ENCODE assay signal across 10 mouse cellular contexts in genomic region chr4:134918381-134918780, GRCm38 (mm10). TPM values are rescaled to one million over a fixed set of nuclear protein-coding genes. Genes with fewer than 3 reads are reported as not detected.
A peak's percentile ranks its signal among the peaks of the same experiment; 100 is the strongest.
DNase-seq lines count a peak whose midpoint lies in the region; ATAC-seq and TF ChIP-seq lines count a peak whose summit lies in the region.
"Had no signal": no experiment of that assay in that cellular context is flagged by ENCODE, and none has a peak within 500 bp of the region (broad histone marks: within the 10 kb centered on the region; RNA-seq: fewer than 3 reads in every experiment).

No protein-coding gene starts in this region.

- peaks cover 10% of the 10 kb centered on the region; the same call in 1 of the 2 replicates for H3K4me1 ChIP-seq in liver, adult 2 months (ENCODE audit: control insufficient read depth, insufficient read depth, low read length)
- H3K4me1 ChIP-seq in forebrain, embryonic 16.5 days (replicated peaks; ENCODE audit: control insufficient read depth, insufficient read depth, low read length), result peaks cover 16% of the 10 kb centered on the region
- peaks cover 19% of the 10 kb centered on the region for H3K4me1 ChIP-seq in midbrain, embryonic 13.5 days (replicated peaks)

- WGBS in liver, adult 2 months, result under 1% methylated on average over 7 of the region's 7 CpGs
- 67% methylated on average over 7 of the region's 7 CpGs for WGBS in forebrain, embryonic 16.5 days
- WGBS in midbrain, embryonic 13.5 days, result 80% methylated on average over 7 of the region's 7 CpGs

- 0 out of 2 replicates have a peak, but pooled peaks cover under 1% of the 10 kb centered on the region for H3K79me2 ChIP-seq in liver, adult 2 months (ENCODE audit: control insufficient read depth, insufficient read depth, low read length)

- no peaks in the 10 kb centered on the region for H3K9me3 ChIP-seq in forebrain, embryonic 16.5 days (ENCODE audit: control insufficient read depth, low read length)
- no peaks in the 10 kb centered on the region for H3K9me3 ChIP-seq in midbrain, embryonic 13.5 days
- H3K9me3 ChIP-seq: stomach, embryonic 15.5 days had no signal

- peak overlapping the region; percentile 80 for H3K27ac ChIP-seq in liver, adult 2 months (replicated peaks; ENCODE audit: insufficient read depth, low read depth, low read length)
- H3K27ac ChIP-seq in forebrain, embryonic 16.5 days (ENCODE audit: low read length), result no peak overlapping the region
- no peak overlapping the region for H3K27ac ChIP-seq in midbrain, embryonic 13.5 days
- H3K27ac ChIP-seq: stomach, embryonic 15.5 days had no signal

- H3K36me3 ChIP-seq in liver, adult 2 months (ENCODE audit: control insufficient read depth, insufficient read depth, low read length), result no peaks in the 10 kb centered on the region
- H3K36me3 ChIP-seq in forebrain, embryonic 16.5 days (ENCODE audit: control insufficient read depth, insufficient read depth), result no peaks in the 10 kb centered on the region
- H3K36me3 ChIP-seq in midbrain, embryonic 13.5 days, result no peaks in the 10 kb centered on the region
- H3K36me3 ChIP-seq: stomach, embryonic 15.5 days had no signal

- peak; percentile 100 for DNase-seq in liver, adult 2 months (ENCODE audit: extremely low read depth, low read depth, low spot score)
- DNase-seq in liver, result no peak
- peak; percentile 70 for DNase-seq in adrenal gland, postnatal 25 days
- peak; percentile 79 for DNase-seq in heart, postnatal 4 days
- peak; percentile 93 for DNase-seq in lung, postnatal 36 days
- no peak for DNase-seq in cerebellum, postnatal 4 days (ENCODE audit: low spot score in 2 of 2)

- peak overlapping the region; percentile 61 for H3K9ac ChIP-seq in liver, adult 2 months (ENCODE audit: low read depth, low read length)
- H3K9ac ChIP-seq in forebrain, embryonic 16.5 days (replicated peaks; ENCODE audit: low read depth, low read length), result no peak overlapping the region
- no peak overlapping the region for H3K9ac ChIP-seq in midbrain, embryonic 13.5 days (replicated peaks)
- H3K9ac ChIP-seq: stomach, embryonic 15.5 days had no signal

- TF ChIP-seq POLR2A in liver, adult 2 months (IDR thresholded peaks at IDR 0.05; ENCODE audit: extremely low read depth, insufficient read depth, low read length), result no peak

- H3K4me2 ChIP-seq in forebrain, embryonic 16.5 days (ENCODE audit: low read length), result no peak overlapping the region
- H3K4me2 ChIP-seq in midbrain, embryonic 13.5 days (replicated peaks), result no peak overlapping the region
- H3K4me2 ChIP-seq: stomach, embryonic 15.5 days had no signal

- no peak for TF ChIP-seq CTCF in liver, adult 2 months (IDR thresholded peaks at IDR 0.05; ENCODE audit: low read depth, low read length)

- H3K4me3 ChIP-seq in liver, adult 2 months (ENCODE audit: insufficient read depth, low read depth, low read length), result peak overlapping the region; percentile 49
- no peak overlapping the region for H3K4me3 ChIP-seq in forebrain, embryonic 16.5 days (replicated peaks; ENCODE audit: low read length)
- no peak overlapping the region for H3K4me3 ChIP-seq in midbrain, embryonic 13.5 days (replicated peaks)
- H3K4me3 ChIP-seq: stomach, embryonic 15.5 days had no signal

- no peak for ATAC-seq in forebrain, embryonic 16.5 days
- no peak for ATAC-seq in midbrain, embryonic 13.5 days

- no peaks in the 10 kb centered on the region for H3K27me3 ChIP-seq in liver, adult 2 months (ENCODE audit: control insufficient read depth, insufficient read depth, low read length)
- no peaks in the 10 kb centered on the region for H3K27me3 ChIP-seq in forebrain, embryonic 16.5 days (replicated peaks; ENCODE audit: control insufficient read depth, insufficient read depth, low read length)
- H3K27me3 ChIP-seq in midbrain, embryonic 13.5 days, result no peaks in the 10 kb centered on the region
- H3K27me3 ChIP-seq: stomach, embryonic 15.5 days had no signal

RNA-seq across cellular contexts. Expression of gene Tmem50a, which starts 3.6 kb away (rescaled TPM):
- total RNA-seq in liver, adult 2 months (2014; rRNA removed), result 109 and 115 TPM in 2 replicates
- 90.6 and 92.7 TPM in 2 replicates for polyA plus RNA-seq in liver, adult 2 months (2012; rRNA removed)
- total RNA-seq in adrenal gland, postnatal 25 days (2021), result 337 and 444 TPM in 2 replicates
- 10 to 100 TPM; 73.2 to 74.5 TPM for total RNA-seq in heart, postnatal 4 days (2021)
- polyA plus RNA-seq in forebrain, embryonic 16.5 days (2015; fragmentation: Nextera tagmentation; extraction: Ambion mirVana), result 201 and 205 TPM in 2 replicates
- polyA plus RNA-seq in midbrain, embryonic 13.5 days (2015; fragmentation: Nextera tagmentation; extraction: Ambion mirVana), result 203 and 209 TPM in 2 replicates

RNA-seq across cellular contexts. Expression of gene Rsrp1, which starts 5.0 kb away (rescaled TPM):
- total RNA-seq in liver, adult 2 months (2014; rRNA removed), result 200 and 206 TPM in 2 replicates
- 345 and 403 TPM in 2 replicates for polyA plus RNA-seq in liver, adult 2 months (2012; rRNA removed)
- total RNA-seq in adrenal gland, postnatal 25 days (2021), result 603 and 640 TPM in 2 replicates
- total RNA-seq in heart, postnatal 4 days (2021), result 100 to 1,000 TPM; 105 to 117 TPM
- 644 and 645 TPM in 2 replicates for polyA plus RNA-seq in forebrain, embryonic 16.5 days (2015; fragmentation: Nextera tagmentation; extraction: Ambion mirVana)
- 601 and 620 TPM in 2 replicates for polyA plus RNA-seq in midbrain, embryonic 13.5 days (2015; fragmentation: Nextera tagmentation; extraction: Ambion mirVana)

RNA-seq across cellular contexts. Expression of gene Syf2, which starts 12.3 kb away (rescaled TPM):
- total RNA-seq in liver, adult 2 months (2014; rRNA removed), result 34.4 and 48.0 TPM in 2 replicates
- 11.8 and 12.2 TPM in 2 replicates for polyA plus RNA-seq in liver, adult 2 months (2012; rRNA removed)
- total RNA-seq in adrenal gland, postnatal 25 days (2021), result 109 TPM in 2 replicates
- total RNA-seq in heart, postnatal 4 days (2021), result 10 to 100 TPM; 40.2 to 41.9 TPM
- 73.2 and 78.4 TPM in 2 replicates for polyA plus RNA-seq in forebrain, embryonic 16.5 days (2015; fragmentation: Nextera tagmentation; extraction: Ambion mirVana)
- polyA plus RNA-seq in midbrain, embryonic 13.5 days (2015; fragmentation: Nextera tagmentation; extraction: Ambion mirVana), result 74.0 and 75.3 TPM in 2 replicates

RNA-seq across cellular contexts. Expression of gene Rhd, which starts 54.0 kb away (rescaled TPM):
- not detected in 2 replicates for total RNA-seq in liver, adult 2 months (2014; rRNA removed)
- polyA plus RNA-seq in liver, adult 2 months (2012; rRNA removed), result not detected in 2 replicates
- total RNA-seq in adrenal gland, postnatal 25 days (2021), result 0.33 TPM in 1 of 2 replicates, not detected in the other
- 1 to 10 TPM; 4.7 to 5.4 TPM for total RNA-seq in heart, postnatal 4 days (2021)
- polyA plus RNA-seq in forebrain, embryonic 16.5 days (2015; fragmentation: Nextera tagmentation; extraction: Ambion mirVana), result 0.47 and 1.0 TPM in 2 replicates
- 0.73 and 1.1 TPM in 2 replicates for polyA plus RNA-seq in midbrain, embryonic 13.5 days (2015; fragmentation: Nextera tagmentation; extraction: Ambion mirVana)
- total RNA-seq: layer of hippocampus, postnatal 14 days had no signal

Comparison
In these comparisons a context has a peak if more than half of its experiments do, and no peak if none do; other contexts are left out.
1. DNase-seq: peak in liver, adult 2 months (single experiment), adrenal gland, postnatal 25 days (single experiment), heart, postnatal 4 days (single experiment) and lung, postnatal 36 days (single experiment); none in liver (single experiment) and cerebellum, postnatal 4 days (0 of 2).